Mouse (Mus musculus) adrenal gland, postnatal 25 days (tissue): ENCODE data around the gene Stpg1. TPM values are rescaled to one million over a fixed set of nuclear protein-coding genes. Genes with fewer than 3 reads are reported as not detected.

ENCODE experiments used
- DNase-seq: peaks from one replicate; pipeline ENCODE4 v3.0.0; 2021; ENCODE audit warnings: mixed read lengths
- long read RNA-seq: library from polyadenylated mRNA; stranded (forward); transcript quantifications from one replicate; pipeline ENCODE4 v2.0.0, GENCODE M21; 2021
- total RNA-seq: library from RNA; stranded (reverse); gene quantifications from 2 replicates; pipeline ENCODE4 v1.2.3, GENCODE M21; 2021

The Stpg1 gene
- total RNA-seq: 0.91 TPM in 1 of 2 replicates, not detected in the other
- long read RNA-seq, partial matches to known transcripts: 0 of 2 reads
- long read RNA-seq, other reads (novel, unspliced or antisense): 2 of 2 reads

DNA sequence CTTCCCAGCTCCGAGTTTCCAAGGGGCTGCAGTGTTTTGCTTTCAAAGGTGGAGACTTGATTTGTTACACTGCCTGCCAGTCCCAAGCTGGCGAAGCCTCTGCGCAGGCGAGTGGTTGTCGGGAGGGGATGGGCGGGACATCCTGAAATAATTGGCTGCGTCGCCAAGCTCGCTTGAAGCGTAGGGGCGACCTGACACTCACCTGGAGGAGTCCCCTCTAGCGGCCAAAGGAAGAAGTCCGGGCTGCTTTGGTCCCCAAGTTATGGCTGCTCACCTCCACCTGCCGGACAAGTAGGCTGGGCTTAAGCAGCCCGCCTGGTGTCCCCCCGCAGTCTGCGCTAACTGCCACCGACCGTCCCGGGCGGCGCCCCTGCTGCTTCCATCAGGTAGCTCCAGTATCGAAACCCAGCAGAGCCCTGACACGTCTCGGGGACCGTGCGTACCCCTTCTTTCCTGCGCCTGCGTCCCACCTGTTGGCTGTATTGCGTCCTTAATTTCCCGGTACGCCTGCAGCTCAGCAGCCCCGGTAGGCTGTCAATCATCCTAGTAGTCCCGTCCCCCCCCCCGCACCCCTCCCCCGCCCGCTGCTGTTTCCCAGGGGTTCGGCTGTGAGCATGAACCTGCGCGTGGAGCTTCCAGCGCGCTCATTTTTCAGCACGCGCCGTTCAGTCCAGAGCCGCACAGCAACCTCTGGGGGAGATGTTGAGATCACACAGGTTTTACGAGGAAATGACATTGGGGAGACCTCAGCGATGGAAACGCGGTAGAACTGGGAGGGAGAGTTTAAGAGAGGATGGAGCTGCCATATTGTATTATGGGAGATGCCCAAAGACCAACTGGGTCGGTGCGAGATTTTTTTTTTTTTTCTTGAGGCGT lies at the start of gene Stpg1, which contains the start of gene Nipal3:
Gene Stpg1 (plus strand): TSS at position 270 of the 876 bp plus-strand sequence.
Gene Nipal3 (minus strand): TSS at position 518 of the 876 bp plus-strand sequence.
- peak; percentile 87 for DNase-seq

GRCm38 (mm10) chr4:135451360-135452015 lies 43.1 kb upstream of the Stpg1 start:
- DNase-seq: no peak

GRCm38 (mm10) chr4:135453164-135453563 lies 41.4 kb upstream of the Stpg1 start:
- DNase-seq: no peak

DNA sequence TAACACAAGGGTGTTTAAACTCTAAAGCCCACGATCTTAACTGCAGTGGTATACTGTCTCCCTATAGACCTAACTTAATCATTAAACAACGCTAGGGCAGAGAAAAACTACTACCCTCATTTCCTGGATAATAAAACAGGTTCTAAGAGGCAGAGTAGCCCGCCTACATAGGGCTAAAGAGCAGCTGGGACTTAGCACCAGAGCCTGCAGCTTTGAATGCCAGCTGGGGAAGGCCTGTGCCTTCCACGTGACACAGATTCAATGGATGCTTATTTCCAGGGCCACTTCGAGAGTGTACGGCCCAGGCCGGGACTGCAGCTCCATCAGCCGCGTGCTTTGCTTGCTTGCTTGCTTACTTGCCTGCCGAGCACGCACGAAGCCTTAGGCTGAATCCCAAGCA lies 41.0 kb upstream of the Stpg1 start:
- DNase-seq: no peak

- DNase-seq: peak; percentile 26
Observed at GRCm38 (mm10) chr4:135463406-135463805, 31.2 kb upstream of the Stpg1 start.

DNA sequence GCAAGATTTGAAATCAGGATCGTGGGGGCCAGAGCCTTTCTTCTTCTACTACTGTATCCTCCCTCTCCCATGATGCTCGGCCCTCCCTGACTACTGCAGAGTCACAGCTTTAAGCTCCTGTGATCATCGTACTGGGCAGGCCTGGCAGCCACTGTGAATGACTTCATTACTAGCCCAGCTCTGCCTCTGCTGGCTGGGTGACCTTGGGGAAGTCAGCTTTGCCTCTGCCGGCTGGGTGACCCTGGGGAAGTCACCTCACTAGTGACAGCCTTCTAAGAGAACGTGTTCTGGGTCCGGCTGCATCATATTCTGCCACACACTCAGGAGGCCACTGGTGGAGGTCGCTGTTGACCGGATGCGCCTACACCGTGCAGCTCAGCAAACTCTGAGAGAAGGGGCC lies 16.7 kb upstream of the Stpg1 start:
- peak; percentile 19 for DNase-seq

DNA sequence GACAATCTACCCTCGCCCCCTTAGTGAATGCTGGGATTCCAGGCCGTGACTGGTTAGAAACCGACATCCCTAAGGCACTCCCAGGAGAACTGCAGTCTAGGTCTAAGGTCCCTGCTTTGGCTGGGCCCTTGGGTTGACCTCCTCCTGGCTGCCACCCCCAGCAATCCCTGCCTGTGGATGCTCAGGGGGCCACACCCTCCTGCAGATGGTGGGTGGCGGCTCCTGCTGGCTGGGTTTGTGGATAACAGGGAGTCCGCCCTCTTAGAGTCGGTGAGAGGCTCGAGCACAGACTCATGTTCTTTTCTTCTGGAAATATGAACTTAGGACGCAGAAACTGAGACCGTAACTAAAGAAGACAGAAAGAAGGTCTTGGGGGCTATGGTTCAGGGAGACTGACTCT lies 14.2 kb upstream of the Stpg1 start:
- no peak for DNase-seq

DNA sequence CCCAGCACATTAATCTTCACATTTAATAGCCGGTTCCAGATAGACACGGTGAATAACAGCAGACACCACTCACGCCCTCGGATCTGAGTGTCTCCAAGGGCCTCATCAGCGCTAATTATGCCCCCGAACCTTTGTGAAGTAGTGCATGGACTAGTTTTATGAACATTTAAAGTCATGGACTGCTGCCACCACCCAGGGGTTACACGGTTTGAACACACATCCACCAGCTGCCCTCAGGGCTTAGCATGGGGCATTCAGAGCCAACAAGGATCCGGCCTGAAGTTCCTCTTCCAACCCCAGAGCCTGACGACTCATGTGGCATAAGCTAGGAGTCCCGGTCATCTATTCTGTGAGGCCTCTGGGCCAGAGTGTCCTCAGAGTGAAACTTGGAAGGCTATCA lies 9.5 kb upstream of the Stpg1 start:
- no peak for DNase-seq

- no peak for DNase-seq
Observed at GRCm38 (mm10) chr4:135486352-135486751, 8.2 kb upstream of the Stpg1 start.

GRCm38 (mm10) chr4:135489256-135489655 lies 5.3 kb upstream of the Stpg1 start:
- no peak for DNase-seq

DNA sequence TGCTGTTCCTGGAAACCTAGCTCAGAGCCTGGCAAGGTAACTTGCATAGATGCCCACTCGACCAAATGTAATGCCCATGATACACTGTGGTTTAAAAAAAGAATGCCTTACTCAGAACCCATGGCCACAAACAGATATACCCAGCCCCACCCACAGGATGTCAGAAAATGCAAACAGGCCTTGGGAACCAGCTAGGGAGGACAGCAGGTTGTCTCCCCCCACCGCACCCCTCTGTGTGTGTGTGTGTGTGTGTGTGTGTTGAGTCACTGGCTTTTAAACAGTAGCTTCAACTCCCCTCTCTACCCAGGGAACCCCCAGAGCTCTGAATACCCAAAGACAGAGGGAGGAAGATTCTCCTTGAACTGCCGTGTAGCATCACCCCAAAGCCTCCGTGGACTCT lies 1.3 kb upstream of the Stpg1 start:
- DNase-seq: no peak

DNA sequence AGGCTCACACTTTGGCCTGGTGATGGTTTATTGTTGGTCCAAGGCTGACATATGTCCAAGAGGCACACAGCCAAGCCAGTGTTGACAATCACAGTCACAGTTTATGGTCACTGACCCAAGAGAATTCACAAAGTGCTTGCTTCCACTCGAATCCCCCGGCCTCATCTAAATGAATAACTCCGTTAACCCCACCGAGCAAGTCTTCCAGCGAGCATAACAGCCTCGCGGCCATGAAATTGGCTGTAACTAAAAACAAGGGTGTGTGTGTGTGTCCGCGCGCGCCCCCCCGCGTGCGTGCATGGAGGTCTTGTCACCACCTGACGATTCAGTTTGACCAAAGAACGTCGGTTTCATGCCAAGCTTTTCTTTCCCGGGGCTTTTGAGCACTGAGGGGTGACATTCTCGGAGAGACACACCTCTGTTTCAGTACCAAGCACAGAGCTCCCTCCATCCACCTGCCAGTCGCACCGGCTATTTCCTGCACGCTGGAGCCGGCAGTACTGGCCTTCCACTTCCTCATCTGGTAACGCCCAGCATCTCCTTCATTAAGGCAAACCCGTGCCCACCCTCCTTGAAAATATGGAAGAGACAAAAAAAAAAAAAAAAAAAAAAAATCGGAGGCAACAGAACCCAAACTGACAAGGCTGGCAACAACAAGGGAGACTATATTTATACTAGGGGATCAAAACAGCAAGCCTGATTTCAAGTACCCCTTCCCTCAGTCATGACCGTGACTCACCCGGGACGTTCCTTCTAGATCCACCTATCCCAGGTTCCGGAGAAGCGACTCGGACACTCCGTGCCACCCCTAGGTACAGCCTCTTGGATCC lies 684 bp upstream of the Stpg1 start:
- DNase-seq: peak; percentile 34

- DNase-seq: no peak
Observed at GRCm38 (mm10) chr4:135495397-135495791, 804 bp downstream of the Stpg1 start.

GRCm38 (mm10) chr4:135495810-135496209 lies 1.2 kb downstream of the Stpg1 start:
- peak; percentile 63 for DNase-seq

- no peak for DNase-seq
Observed at GRCm38 (mm10) chr4:135498136-135498535, 3.5 kb downstream of the Stpg1 start.

GRCm38 (mm10) chr4:135499831-135500230 lies 5.2 kb downstream of the Stpg1 start:
- DNase-seq: no peak

GRCm38 (mm10) chr4:135501587-135501986 lies 7.0 kb downstream of the Stpg1 start:
- DNase-seq: no peak

DNA sequence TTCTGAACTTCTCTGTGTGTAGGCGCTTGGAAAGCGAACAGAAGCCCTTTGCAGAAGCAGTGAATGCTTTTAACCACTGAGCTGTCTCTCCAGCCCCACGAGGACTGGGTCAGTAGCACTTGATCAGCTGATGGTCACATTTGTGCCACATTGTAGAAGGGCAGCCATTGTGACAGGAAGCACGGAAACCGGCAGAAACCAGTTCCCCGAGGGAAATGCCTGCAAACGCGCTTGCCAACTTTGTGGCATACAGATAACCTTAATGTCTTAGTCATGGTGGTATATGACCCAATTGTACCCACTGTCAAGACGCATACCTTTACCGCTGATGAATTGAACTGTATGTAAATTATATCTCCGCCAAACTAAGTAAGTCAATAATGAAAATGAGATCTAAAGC lies 11.2 kb downstream of the Stpg1 start:
- DNase-seq: no peak

GRCm38 (mm10) chr4:135507547-135508350 lies 13.2 kb downstream of the Stpg1 start:
- DNase-seq: peak; percentile 32

- DNase-seq: peak; percentile 55
Observed at GRCm38 (mm10) chr4:135508419-135509039, 13.9 kb downstream of the Stpg1 start.

DNA sequence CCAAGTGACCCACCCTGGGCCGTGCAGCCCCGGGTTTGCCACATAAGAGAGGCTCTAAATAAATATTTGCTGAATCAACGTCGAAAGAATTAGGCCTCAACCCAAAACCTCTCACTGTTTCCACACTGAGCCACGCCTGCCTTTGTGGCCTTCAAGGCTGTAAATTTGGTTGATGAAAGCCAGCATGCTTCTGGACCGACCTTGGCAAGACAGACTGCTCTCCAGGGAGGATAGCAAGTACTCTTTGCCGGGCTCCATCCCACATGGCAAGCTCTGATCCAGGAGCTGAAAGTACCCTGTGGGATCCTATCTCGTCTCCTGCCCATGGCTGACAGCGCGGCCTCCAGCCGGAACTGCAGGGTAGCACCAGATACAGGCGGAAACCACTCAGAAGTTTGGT lies 14.9 kb downstream of the Stpg1 start:
- DNase-seq: peak; percentile 40
